28 mouse cellular contexts compared by ENCODE assay signal in genomic region chr8:84072321-84072720, GRCm38 (mm10). TPM values are rescaled to one million over a fixed set of nuclear protein-coding genes. Genes with fewer than 3 reads are reported as not detected.
DNase-seq lines count a peak whose midpoint lies in the region; ATAC-seq and TF ChIP-seq lines count a peak whose summit lies in the region.
"Had no signal": no experiment of that assay in that cellular context is flagged by ENCODE, and none has a peak within 500 bp of the region (broad histone marks: within the 10 kb centered on the region; RNA-seq: fewer than 3 reads in every experiment).

No protein-coding gene starts in this region.

- no peak overlapping the region for H3K4me2 ChIP-seq in kidney, postnatal 0 days (ENCODE audit: low read length)
- no peak overlapping the region for H3K4me2 ChIP-seq in neural tube, embryonic 12.5 days (replicated peaks)
- H3K4me2 ChIP-seq: limb, embryonic 13.5 days; stomach, embryonic 15.5 days had no signal

- peak; percentile 18 for DNase-seq in gastrocnemius, postnatal 25 days
- DNase-seq in gastrocnemius, adult 8-10 months (ENCODE audit: low spot score in 2 of 2), result no peak
- no peak for DNase-seq in kidney, postnatal 0 days (ENCODE audit: low spot score)
- no peak for DNase-seq in kidney, adult 11 months
- no peak for DNase-seq in neural tube, embryonic 10.5 days (ENCODE audit: extremely low spot score, low spot score)
- DNase-seq in ovary, adult 18-20 months (ENCODE audit: low spot score), result no peak
- DNase-seq: adrenal gland, adult 2 months; cerebellum, adult 9-10 months; gastrocnemius, postnatal 10 days; kidney, postnatal 10 days; layer of hippocampus, adult 9-11 months; right cerebral cortex, postnatal 25 days; thymus, adult 2 months had no signal

- no peaks in the 10 kb centered on the region; the same call in 1 of the 2 replicates for H3K36me3 ChIP-seq in kidney, postnatal 0 days (ENCODE audit: insufficient read depth, low read length)
- H3K36me3 ChIP-seq in neural tube, embryonic 12.5 days, result peaks cover 19% of the 10 kb centered on the region

- no peaks in the 10 kb centered on the region for H3K27me3 ChIP-seq in kidney, postnatal 0 days (ENCODE audit: insufficient read depth, low read length)
- no peaks in the 10 kb centered on the region for H3K27me3 ChIP-seq in neural tube, embryonic 12.5 days (replicated peaks)
- H3K27me3 ChIP-seq: limb, embryonic 13.5 days; stomach, embryonic 15.5 days had no signal

- peak overlapping the region; percentile 34; the same call in 1 of the 2 replicates for H3K27ac ChIP-seq in kidney, postnatal 0 days
- no peak overlapping the region for H3K27ac ChIP-seq in neural tube, embryonic 12.5 days
- peak overlapping the region; percentile 95 for H3K27ac ChIP-seq in olfactory bulb, adult 2 months (ENCODE audit: insufficient read depth, low read depth, low read length)
- H3K27ac ChIP-seq: limb, embryonic 13.5 days; liver, embryonic 14.5 days; macrophage had no signal

- 86% methylated on average over 10 of the region's 10 CpGs for WGBS in kidney, postnatal 0 days
- 90% methylated on average over 10 of the region's 10 CpGs for WGBS in neural tube, embryonic 12.5 days
- 78% methylated on average over 10 of the region's 10 CpGs for WGBS in olfactory bulb, adult 2 months

- H3K4me3 ChIP-seq in kidney, postnatal 0 days (replicated peaks; ENCODE audit: low read depth, low read length), result no peak overlapping the region
- H3K4me3 ChIP-seq in neural tube, embryonic 12.5 days, result no peak overlapping the region
- no peak overlapping the region for H3K4me3 ChIP-seq in olfactory bulb, adult 2 months (ENCODE audit: insufficient read depth, low read depth, low read length)
- H3K4me3 ChIP-seq: erythroblast, embryonic 14.5 days; limb, embryonic 13.5 days; stomach, embryonic 15.5 days had no signal

- ATAC-seq in kidney, postnatal 0 days (replicated peaks; ENCODE audit: low FRiP score, low read depth), result no peak
- ATAC-seq in neural tube, embryonic 12.5 days (ENCODE audit: low FRiP score, low read depth), result no peak
- ATAC-seq: inflammation-experienced regulatory T-cells, adult 6 months had no signal

- peaks cover 38% of the 10 kb centered on the region for H3K4me1 ChIP-seq in kidney, postnatal 0 days (replicated peaks; ENCODE audit: insufficient read depth, low read length)
- H3K4me1 ChIP-seq in neural tube, embryonic 12.5 days, result peaks cover 53% of the 10 kb centered on the region
- peaks cover 75% of the 10 kb centered on the region for H3K4me1 ChIP-seq in olfactory bulb, adult 2 months (ENCODE audit: control insufficient read depth, insufficient read depth, low read length)

- H3K9me3 ChIP-seq in kidney, postnatal 0 days (replicated peaks; ENCODE audit: low read length), result no peaks in the 10 kb centered on the region
- no peaks in the 10 kb centered on the region for H3K9me3 ChIP-seq in neural tube, embryonic 12.5 days
- H3K9me3 ChIP-seq: limb, embryonic 13.5 days; stomach, embryonic 15.5 days had no signal

- TF ChIP-seq POLR2A in olfactory bulb, adult 2 months (IDR thresholded peaks at IDR 0.05; ENCODE audit: insufficient read depth, low read depth, low read length), result no peak

- no peak for TF ChIP-seq CTCF in kidney, postnatal 0 days (IDR thresholded peaks at IDR 0.05; ENCODE audit: low read depth)
- no peak for TF ChIP-seq CTCF in olfactory bulb, adult 2 months (IDR thresholded peaks at IDR 0.05; ENCODE audit: insufficient read depth, low read depth, low read length)

- no peak overlapping the region for H3K9ac ChIP-seq in kidney, postnatal 0 days (ENCODE audit: low read depth, low read length)
- H3K9ac ChIP-seq in neural tube, embryonic 12.5 days, result peak overlapping the region; percentile 8; the same call in 1 of the 2 replicates
- H3K9ac ChIP-seq: liver, embryonic 14.5 days; stomach, embryonic 15.5 days had no signal

RNA-seq across cellular contexts. Expression of gene Rfx1, which starts 5.7 kb away (rescaled TPM):
- 1 to 10 TPM; 3.6 to 4.4 TPM for total RNA-seq in gastrocnemius, postnatal 25 days (2021)
- 1 to 10 TPM; 3.1 to 4.9 (median 3.8) TPM for total RNA-seq in gastrocnemius, adult 8-10 months (2022)
- 6.7 and 7.4 TPM in 2 replicates for polyA plus RNA-seq in kidney, postnatal 0 days (2015; fragmentation: Nextera tagmentation; extraction: Ambion mirVana)
- polyA plus RNA-seq in neural tube, embryonic 12.5 days (2016; fragmentation: Nextera tagmentation; extraction: Ambion mirVana), result 9.1 and 9.3 TPM in 2 replicates
- polyA plus RNA-seq in olfactory bulb, adult 2 months (2012; ENCODE audit: insufficient read depth, insufficient read length, low replicate concordance, missing spikeins), result not detected in 2 replicates

RNA-seq across cellular contexts. Expression of gene Gm10643, which starts 7.4 kb away (rescaled TPM):
- 1 to 10 TPM; 1.3 to 1.6 TPM for total RNA-seq in gastrocnemius, postnatal 25 days (2021)
- 1 to 10 TPM in 2 of 4 experiments, under 1 TPM in 2; 0.77 to 1.4 (median 1.1) TPM for total RNA-seq in gastrocnemius, adult 8-10 months (2022)
- polyA plus RNA-seq in kidney, postnatal 0 days (2015; fragmentation: Nextera tagmentation; extraction: Ambion mirVana), result 1.8 TPM in 2 replicates
- polyA plus RNA-seq in neural tube, embryonic 12.5 days (2016; fragmentation: Nextera tagmentation; extraction: Ambion mirVana), result 1.6 and 2.2 TPM in 2 replicates
- polyA plus RNA-seq in olfactory bulb, adult 2 months (2012; ENCODE audit: insufficient read depth, insufficient read length, low replicate concordance, missing spikeins), result not detected in 2 replicates
- polyA plus RNA-seq: erythroblast, embryonic 14.5 days had no signal

RNA-seq across cellular contexts. Expression of gene Rln3, which starts 27.5 kb away (rescaled TPM):
- not detected for total RNA-seq in gastrocnemius, postnatal 25 days (2021)
- not detected for total RNA-seq in gastrocnemius, adult 8-10 months (2022)
- not detected in 2 replicates for polyA plus RNA-seq in kidney, postnatal 0 days (2015; fragmentation: Nextera tagmentation; extraction: Ambion mirVana)
- polyA plus RNA-seq in neural tube, embryonic 12.5 days (2016; fragmentation: Nextera tagmentation; extraction: Ambion mirVana), result not detected in 2 replicates
- polyA plus RNA-seq in olfactory bulb, adult 2 months (2012; ENCODE audit: insufficient read depth, insufficient read length, low replicate concordance, missing spikeins), result not detected in 2 replicates
- total RNA-seq: adrenal gland, adult 2 months; common myeloid progenitor, adult 5-6 weeks; gastrocnemius, postnatal 10 days; heart, adult 8-10 months; hematopoietic stem cell, adult 5-6 weeks; left cerebral cortex, postnatal 10 days; monocyte, adult 5-6 weeks had no signal
- polyA plus RNA-seq: embryonic facial prominence, embryonic 11.5 days; erythroblast, embryonic 14.5 days; limb, embryonic 13.5 days; liver, embryonic 14.5 days; lung, embryonic 16.5 days; macrophage; stomach, embryonic 15.5 days had no signal

RNA-seq across cellular contexts. Expression of gene Il27ra, which starts 29.9 kb away (rescaled TPM):
- total RNA-seq in gastrocnemius, postnatal 25 days (2021), result 1 to 10 TPM in 1 of 2 experiments, under 1 TPM in 1; 0.69 to 1.2 TPM
- total RNA-seq in gastrocnemius, adult 8-10 months (2022), result under 1 TPM; 0.27 to 0.56 (median 0.43) TPM
- 1.2 and 1.3 TPM in 2 replicates for polyA plus RNA-seq in kidney, postnatal 0 days (2015; fragmentation: Nextera tagmentation; extraction: Ambion mirVana)
- polyA plus RNA-seq in neural tube, embryonic 12.5 days (2016; fragmentation: Nextera tagmentation; extraction: Ambion mirVana), result 0.28 and 0.29 TPM in 2 replicates
- polyA plus RNA-seq in olfactory bulb, adult 2 months (2012; ENCODE audit: insufficient read depth, insufficient read length, low replicate concordance, missing spikeins), result not detected in 2 replicates

RNA-seq across cellular contexts. Expression of gene Dcaf15, which starts 32.2 kb away (rescaled TPM):
- 1 to 10 TPM; 3.9 to 5.3 TPM for total RNA-seq in gastrocnemius, postnatal 25 days (2021)
- total RNA-seq in gastrocnemius, adult 8-10 months (2022), result 1 to 10 TPM; 4.3 to 5.2 (median 4.7) TPM
- 7.5 TPM in 2 replicates for polyA plus RNA-seq in kidney, postnatal 0 days (2015; fragmentation: Nextera tagmentation; extraction: Ambion mirVana)
- polyA plus RNA-seq in neural tube, embryonic 12.5 days (2016; fragmentation: Nextera tagmentation; extraction: Ambion mirVana), result 18.0 and 19.6 TPM in 2 replicates
- not detected in 2 replicates for polyA plus RNA-seq in olfactory bulb, adult 2 months (2012; ENCODE audit: insufficient read depth, insufficient read length, low replicate concordance, missing spikeins)
